Mouse (Mus musculus) kidney, postnatal 25 days (tissue): ENCODE measurements around the gene Gstt3.
A peak's percentile ranks its signal among the peaks of the same experiment; 100 is the strongest.
"Not testable (repeated sequence)": the region's sequence is repeated elsewhere in the genome, so short reads cannot be mapped to it uniquely, and the experiment has no call there.

Source experiments
- DNase-seq, 2 experiments: peaks; one replicate each; pipeline ENCODE4 v3.0.0; 2021; ENCODE audit warnings: mixed read lengths in 2 of 2

Gstt3 gene

DNA sequence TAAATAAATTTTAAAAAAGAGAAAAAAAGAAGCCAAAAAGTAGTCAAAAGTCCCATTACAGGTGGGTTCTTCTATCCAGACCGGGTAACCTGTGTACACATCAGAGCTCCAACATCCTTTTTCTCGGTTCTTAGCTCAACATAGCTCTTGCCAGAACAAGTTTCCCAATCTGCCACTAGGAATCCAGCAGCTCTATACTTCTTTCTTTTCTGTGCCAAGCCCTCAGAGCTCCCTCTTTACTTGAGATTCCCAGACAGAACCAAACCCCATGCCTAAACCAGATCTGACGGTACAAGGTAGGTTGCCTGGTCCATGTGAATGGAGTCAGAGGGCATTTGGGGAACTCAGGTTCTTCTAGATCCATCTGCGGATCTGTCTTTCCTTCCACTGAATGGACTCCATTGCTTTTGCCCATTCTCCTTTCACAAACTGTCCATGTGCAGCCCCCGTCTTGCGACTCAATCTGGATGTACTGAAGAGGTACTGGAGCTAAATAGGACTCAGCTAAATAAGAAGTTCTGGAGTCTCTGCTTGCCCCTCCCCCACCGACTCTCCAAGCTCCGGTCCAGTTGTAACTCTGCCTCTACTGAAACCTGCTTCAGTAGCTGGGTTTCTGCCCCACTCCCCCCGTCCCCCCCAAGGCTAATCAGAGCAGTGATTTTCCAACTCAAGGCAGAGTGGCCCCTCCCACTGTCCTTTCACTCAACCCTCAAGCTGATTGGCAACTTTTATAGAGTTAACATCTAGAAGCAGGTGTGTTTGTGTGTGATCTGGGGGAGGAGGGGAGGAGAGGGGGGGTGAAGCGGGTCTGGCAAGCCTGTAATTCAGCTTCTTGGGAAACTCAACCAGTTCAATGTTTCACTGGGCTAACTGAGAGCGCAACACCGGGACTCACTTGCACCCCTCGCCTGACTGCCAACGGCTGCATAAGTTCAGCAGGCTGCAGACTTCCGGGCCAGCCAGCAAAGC lies 1.7 kb downstream of the Gstt3 start:
- peak; percentile 69 to 81 for DNase-seq

DNA sequence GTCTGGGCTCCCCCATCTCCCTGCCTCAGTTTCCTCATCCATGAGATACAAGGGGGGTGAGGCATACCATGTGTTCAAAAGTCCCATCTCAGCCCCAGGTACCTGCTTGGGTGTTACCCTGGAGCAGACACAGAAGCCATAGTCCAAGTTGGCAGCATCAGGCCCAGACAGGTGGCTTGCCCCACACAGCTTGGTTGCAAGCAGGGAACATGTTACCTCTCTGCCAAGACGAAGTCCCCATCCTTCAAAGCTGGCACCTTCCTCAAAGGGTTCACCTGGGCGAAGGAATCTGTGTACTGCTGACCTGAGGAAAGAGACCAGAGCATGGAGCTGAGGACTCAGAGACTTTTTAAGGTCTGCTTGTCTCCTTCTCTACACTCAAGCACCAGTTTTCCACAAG lies 3.3 kb downstream of the Gstt3 start:
- DNase-seq = no peak

DNA sequence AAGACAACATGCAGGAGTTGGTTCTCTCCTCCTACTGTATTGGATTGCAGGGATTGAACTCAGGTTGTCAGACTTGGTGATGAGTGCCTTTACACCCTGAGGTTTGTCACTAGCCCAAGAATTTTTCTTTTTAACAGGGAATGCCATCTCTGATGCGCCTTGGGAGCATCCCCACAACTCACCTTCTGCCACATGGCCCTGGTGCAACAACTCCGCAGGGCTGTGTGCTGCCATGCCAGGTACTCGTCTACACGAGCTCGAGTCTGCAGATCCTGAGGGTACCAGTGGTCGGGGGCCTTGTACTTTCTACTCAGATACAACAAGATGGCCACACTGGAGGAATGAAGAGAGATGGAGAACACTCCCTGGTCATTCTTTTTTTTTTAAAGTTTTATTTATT lies 4.7 kb downstream of the Gstt3 start:
- DNase-seq = no peak

DNA sequence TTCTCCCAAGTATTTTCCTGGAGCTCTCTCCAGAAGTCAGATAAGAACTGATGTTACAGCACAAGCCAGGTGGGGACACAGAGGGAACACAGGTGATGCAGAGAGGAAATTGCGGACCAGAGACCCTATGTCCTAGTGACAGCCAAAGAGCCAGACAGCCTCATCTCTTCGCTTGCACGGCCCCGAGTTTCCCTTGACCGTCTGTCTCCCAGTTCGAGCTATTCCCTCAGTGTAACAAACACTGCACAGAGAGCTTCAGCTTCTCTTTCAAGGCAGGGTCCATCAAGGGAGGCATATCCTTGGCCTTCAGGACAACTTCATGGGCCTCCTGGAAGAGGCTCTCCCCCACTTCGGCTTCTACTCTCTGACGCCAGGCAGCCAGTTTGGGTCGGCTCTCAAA lies 6.6 kb downstream of the Gstt3 start:
- DNase-seq = no peak

DNA sequence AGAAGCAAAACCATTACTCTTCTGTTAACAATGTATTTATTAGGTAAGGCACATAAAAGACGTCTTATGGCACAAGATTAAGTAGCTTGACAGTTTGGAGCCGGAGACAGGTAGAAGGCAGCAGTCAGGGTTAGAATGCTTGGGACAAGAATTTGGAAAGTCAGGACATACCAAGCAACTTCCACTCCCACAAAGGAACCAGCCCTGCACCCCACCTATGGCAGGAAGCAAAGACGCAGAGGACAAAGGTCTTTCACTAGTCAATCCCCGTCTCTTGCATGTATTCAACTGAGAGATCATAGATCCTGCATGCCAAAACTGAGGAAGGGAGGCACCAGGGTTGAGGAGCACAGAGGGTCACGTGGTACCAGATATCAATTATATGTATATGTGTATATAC lies 7.1 kb downstream of the Gstt3 start:
- no peak for DNase-seq

DNA sequence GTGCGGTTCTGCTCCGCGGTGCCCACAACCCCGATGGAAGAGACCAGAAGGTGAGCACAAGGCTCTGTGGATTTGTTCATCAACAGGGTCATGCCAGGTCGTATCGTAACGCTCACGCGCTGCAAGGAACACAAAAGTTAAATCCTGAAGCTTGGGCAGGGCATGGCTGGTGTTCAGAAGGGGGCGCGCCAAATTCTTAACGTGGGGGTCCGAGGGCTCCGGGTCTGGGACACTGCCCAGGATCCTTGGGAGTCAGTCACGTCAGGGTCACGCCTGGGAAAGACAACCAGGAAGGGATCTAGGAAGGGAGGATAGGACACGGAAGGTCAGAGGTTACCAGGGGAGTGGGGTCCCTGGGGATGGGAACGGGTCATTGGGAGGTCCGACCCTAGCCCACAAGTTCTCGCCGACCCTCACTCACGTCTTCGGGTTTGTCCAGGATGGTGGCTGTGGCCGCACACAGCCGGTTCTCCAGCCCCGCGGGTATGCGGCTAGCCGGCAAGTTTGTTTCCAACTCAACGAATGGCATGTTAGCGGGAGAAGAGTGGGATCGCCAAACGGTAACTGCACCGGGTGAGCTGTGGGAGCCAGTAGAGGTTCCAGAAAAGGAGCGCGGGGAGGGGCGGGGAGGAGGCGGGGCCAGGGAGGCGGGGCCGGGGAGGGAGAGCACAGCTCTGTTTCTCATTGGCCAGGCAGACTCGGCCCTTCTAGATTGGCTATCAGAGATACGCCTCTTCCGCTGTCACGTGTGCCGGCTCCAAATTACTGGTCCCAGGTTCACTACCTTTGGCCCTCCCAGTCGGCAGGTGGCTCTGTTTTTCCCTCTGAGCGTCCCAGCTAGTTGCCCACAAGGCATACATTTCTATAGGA lies 8.2 kb downstream of the Gstt3 start, which contains the start of gene Ddt:
Gene Ddt, minus strand, starts transcription at position 620 of the 870 bp plus-strand sequence.
- DNase-seq = peak; percentile 93 to 98

DNA sequence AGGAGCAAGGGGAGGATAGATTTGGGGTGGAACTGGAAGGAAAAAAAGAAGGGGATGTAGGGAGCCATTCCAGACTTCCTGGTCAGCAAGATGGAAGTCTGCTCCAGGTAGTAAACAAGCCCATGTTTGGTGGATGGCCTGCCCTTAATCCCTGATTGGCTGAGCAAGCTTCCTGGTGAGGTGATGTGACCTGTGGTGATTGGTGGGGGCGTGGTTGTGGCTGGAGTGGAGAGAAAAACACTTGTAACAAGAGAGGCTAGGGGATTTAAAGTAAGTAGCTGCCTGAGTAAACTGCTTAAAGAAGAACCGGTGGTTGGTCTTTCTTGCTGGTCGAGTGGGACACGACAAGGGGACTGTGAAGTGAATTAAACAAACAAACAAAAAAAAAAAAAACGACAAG lies 13.5 kb downstream of the Gstt3 start:
- DNase-seq = not testable (repeated sequence)

DNA sequence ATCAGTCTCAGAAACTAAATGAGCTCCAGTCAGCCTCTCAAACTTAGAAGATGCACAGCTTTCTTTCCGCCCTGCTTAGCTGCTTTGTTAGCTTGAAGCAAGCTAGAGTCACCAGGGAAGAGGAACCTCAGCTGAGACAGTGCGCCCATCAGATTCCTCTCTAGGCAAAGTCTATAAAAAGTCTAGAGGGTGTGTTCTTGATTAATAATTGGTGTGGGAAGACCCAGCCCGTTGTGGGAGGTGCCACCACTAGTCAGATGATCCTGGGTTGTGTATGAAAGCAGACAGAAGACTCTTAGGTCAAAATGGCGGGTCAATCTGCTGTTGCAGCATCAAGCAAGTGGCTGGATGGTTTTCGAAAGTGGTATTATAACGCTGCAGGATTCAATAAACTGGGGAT lies 14.4 kb downstream of the Gstt3 start:
- peak; percentile 57 to 73 for DNase-seq

DNA sequence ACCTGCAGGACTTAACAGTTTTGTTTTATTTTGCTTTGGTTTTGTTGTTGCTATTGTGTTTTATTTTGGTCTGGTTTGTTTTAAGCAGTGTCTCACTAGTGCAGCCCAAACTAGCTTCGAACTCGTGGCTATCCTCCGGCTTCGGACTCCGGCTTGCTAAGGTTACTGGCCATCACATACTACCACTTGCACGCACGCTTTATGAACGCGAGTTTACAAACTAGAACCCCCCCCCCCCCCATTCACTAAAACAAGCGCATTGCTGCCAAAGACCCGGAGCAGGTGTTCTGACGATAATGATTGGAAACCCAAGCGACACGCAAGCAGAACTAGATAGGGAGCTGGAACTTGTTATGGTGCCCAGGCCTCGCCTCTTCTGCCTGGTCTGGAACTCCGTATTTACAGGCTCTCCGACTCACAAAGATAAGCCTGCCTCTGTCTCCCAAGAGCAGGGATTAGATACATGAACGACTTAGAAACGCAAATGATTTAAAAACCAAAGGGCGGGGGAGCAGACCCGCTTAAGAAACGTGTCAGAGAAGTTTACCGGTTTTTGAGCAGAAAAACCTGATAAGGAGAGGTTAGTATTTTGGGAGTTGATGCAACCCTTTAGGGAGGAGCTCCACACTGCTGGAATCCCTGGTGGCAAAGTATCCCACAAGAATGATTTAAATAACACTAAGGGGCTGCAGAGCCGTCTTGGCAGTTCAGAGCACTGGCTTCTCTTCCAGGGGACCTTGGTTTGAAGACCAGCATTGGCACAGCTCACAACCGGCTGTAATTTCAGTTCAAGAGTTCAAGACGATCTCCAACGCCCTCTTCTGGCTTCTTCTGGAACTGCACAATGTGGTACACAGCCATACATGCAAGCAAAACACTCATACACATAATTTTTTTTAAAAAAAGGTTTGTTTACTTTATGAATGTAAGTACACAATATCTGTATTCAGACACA lies 16.4 kb downstream of the Gstt3 start:
- DNase-seq = peak; percentile 64 to 79

DNA sequence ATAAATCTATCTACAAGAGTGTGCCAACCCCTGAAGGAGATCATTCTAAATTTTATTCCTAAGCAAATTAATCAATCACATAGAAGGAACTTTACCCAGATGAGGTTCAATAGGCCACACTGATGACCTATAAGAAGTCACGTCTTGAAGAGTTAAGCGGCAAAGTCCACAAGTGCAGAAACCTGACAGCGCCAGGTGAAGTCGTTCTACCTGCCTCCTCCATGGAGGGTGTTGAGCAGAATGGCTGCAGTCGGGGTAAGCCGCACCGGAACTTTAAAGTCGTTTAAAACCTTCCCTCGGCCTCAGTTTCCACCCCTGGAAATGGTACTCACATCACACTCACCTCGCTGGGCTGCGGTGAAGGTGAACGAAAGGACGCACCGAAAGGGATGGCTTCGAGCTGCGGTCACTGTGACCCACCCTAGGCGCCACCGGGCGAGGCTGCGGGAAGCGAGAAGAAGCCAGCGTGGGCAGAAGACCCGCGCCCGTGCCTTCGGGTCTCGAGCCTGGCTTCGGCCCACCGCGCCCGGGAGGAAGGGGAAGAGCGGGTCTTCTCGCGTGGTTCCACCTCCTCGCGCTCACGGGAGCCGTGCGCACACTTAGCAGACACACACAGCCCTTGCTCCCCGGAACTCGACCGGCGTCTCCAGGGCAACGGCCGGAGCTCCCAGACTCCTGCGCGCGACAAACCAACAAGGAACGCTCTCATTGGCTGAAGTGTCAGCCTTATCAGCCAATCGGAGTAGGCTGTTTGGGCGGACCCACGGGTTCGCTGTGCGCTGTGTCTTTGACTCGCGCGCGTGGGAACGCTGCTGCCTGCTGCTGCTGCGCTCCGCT lies 17.3 kb downstream of the Gstt3 start, which contains the start of gene Cabin1:
Gene Cabin1, minus strand, starts transcription at position 660 of the 837 bp plus-strand sequence.
- DNase-seq = peak; percentile 98 to 99

DNA sequence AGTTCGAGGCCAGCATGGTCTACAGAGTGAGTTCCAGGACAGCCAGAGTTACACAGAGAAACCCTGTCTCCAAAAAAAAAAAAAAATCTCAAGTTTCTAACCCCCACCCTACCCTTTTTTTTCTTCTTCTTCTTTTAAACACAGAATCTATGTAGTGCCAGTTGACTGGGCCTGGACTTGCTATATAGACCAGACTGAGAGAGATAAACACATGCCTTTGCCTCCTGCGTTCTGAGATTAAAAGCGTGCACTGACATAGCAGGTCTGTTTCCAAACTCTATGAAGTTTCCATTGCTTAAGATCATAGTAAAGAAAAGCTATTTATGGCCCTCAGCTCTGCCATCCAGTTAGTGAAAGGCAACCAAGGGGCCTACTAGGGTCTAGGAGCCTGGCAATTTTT lies 18.8 kb downstream of the Gstt3 start:
- DNase-seq = no peak

DNA sequence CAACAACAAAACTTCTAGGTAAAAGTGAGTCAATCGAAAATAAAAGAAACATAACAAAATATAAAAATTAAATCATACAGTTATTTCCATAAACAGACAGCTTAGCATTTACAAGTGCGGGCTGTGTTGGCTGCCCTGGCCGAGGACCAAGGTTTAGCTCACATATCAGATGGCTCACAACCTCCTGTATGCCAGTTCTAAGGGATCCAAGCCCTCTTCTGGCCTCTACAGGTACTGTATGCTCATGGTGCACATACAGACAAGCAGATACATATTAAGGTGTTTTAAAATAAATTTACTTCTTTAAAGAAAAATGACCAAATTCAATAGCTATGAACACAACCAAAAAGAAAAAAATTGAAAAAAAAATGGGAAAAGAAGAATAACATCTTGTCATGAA lies 20.9 kb downstream of the Gstt3 start:
- no peak for DNase-seq

DNA sequence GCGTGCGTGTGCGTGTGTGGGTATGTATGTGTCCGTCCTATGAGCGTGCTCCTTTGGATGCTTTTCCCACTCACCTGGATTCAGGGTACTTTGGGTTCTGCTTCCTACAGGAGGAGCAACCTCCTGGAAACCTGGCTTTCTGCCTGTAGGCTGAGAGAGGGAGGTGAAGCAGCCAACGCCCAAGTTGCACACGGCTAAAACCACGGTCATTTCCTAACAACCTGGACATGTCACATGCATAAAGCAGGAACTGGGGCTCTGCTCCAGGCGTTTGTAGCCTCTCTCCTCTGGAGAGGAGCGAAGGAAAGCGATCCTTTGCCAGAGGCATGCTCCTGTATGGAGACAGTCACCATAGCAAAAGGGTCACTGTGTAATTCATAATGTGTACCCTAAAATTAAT lies 24.5 kb downstream of the Gstt3 start:
- no peak for DNase-seq

DNA sequence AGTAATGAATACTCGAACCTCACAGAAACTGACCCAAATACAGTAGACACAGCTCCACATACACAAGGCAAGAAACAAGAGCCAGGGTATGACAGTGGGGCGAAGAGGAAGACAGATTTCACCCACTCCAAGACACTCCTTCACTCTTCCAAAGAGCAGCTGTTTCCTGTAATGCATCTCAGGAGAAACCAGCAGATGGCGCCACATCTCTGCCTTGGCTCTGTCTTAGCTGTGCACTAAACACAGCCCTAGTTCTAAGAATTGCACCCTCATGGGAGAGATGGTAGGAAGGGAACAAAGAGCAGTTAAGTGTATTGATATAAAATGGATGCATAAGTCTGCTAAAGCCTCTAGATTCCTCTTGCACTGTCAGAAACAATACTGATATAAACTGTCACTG lies 37.2 kb downstream of the Gstt3 start:
- DNase-seq = peak; percentile 76 to 92

DNA sequence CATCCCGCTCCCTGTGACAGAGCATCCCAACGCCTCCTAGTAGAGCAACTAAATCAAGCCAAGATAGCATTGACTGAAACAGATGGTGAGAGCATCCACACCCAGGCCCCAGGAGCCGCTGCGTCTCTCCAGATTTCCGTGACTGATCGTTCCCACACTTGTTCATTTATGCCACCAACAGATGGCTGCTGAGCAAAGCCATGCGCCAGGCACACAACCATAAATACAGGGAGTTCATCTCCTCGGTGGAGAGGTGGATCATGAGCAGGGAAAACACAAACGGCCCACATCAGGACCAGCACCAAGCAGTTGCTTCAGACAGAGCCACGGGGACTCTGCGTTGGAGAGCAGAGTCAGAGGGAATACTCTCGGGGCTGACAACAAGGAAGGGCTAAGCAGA lies 37.8 kb downstream of the Gstt3 start:
- no peak for DNase-seq

DNA sequence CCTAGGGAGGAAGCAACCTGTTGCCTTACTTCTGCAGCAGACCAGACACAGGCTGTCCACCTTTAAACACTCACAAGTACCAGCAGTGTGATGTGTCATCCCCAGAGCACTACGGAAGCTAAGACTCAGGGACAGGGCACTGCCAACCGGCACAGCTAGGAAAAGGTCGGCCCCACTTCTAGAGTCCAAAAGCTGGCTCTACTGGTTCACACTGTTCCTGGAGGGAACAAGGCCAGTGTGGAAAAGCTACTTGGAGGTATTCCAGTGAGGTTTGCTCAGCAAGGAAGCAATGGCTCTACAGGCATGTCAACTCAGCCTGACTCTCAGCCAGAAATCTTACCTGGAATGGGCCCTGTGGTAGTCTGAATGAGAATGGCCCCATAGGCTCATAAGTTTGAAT lies 40.3 kb downstream of the Gstt3 start:
- DNase-seq = no peak

DNA sequence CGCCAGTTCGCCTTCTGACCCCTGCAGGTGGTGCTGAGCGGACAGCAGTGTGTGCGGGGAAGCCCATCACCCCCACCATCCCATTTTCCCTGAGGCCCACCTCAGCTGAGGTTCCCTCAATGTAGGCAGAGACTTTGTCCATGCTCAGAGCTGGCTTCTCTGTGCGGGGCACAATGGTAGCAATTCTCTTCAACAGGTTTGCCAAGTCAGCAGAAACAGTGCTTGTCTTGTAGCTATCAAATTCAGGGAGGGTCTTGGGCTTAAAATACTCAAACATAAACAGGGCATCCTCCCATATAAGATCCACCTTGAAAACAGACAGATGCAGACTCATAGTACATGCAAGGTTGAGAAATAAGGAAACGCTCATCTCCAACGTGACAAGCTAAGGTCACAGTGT lies 55.8 kb downstream of the Gstt3 start:
- DNase-seq = no peak
